Mouse (Mus musculus) v-Abl transformed pro-B cells (cell line): ENCODE data around the gene Bad.
"Not testable (repeated sequence)": the region's sequence is repeated elsewhere in the genome, so short reads cannot be mapped to it uniquely, and the experiment has no call there.

Source experiments
- in situ Hi-C, 2 experiments: fragments of 400-800 bp; cut with MboI; formaldehyde crosslinking; loops; one replicate each; pipeline ENCODE4 v1.15.1; 2025; ENCODE audit not compliant: unreplicated experiment in 2 of 2

Gene Bad

GRCm38 (mm10) chr19:6941372-6942248 is at the start of gene Bad:
Bad (plus strand) TSS chr19:6941861.
- in situ Hi-C loops, result no loop called here

- in situ Hi-C loops, result no loop called here
Observed at GRCm38 (mm10) chr19:6892512-6892911, 49.1 kb upstream of the Bad start.

GRCm38 (mm10) chr19:6893731-6894451 is 47.8 kb upstream of the Bad start:
- in situ Hi-C loops, result no loop called here

- in situ Hi-C loops, result not testable (repeated sequence)
Observed at GRCm38 (mm10) chr19:6895608-6896305, 45.9 kb upstream of the Bad start.

- in situ Hi-C loops, result no loop called here
Observed at GRCm38 (mm10) chr19:6899641-6900040, 42.0 kb upstream of the Bad start.

GRCm38 (mm10) chr19:6903031-6903430 is 38.6 kb upstream of the Bad start:
- in situ Hi-C loops, result no loop called here

GRCm38 (mm10) chr19:6904846-6905245 is 36.8 kb upstream of the Bad start:
- in situ Hi-C loops, result no loop called here

- in situ Hi-C loops, result no loop called here
Observed at GRCm38 (mm10) chr19:6905498-6906159, 36.0 kb upstream of the Bad start.

GRCm38 (mm10) chr19:6906199-6906598 is 35.5 kb upstream of the Bad start:
- in situ Hi-C loops, result no loop called here

- in situ Hi-C loops, result no loop called here
Observed at GRCm38 (mm10) chr19:6907094-6907493, 34.6 kb upstream of the Bad start.

GRCm38 (mm10) chr19:6907811-6908540 is 33.7 kb upstream of the Bad start:
- in situ Hi-C loops, result no loop called here

GRCm38 (mm10) chr19:6909021-6909420 is 32.6 kb upstream of the Bad start:
- in situ Hi-C loops, result no loop called here

- in situ Hi-C loops, result loop anchor here (5.0 kb wide), 1 partner anchor 37 kb away; no protein-coding TSS in a partner anchor
Observed at GRCm38 (mm10) chr19:6909507-6910289, 32.0 kb upstream of the Bad start, which contains the start of the genes Trmt112 and Prdx5. Trmt112 (plus strand) TSS chr19:6909698. Prdx5 (minus strand) TSS chr19:6910106.

- in situ Hi-C loops, result loop anchor here (5.0 kb wide), 1 partner anchor 38 kb away; no protein-coding TSS in a partner anchor
Observed at GRCm38 (mm10) chr19:6910306-6910705, 31.4 kb upstream of the Bad start.

- in situ Hi-C loops, result loop anchor here (5.0 kb wide), 1 partner anchor 39 kb away; no protein-coding TSS in a partner anchor
Observed at GRCm38 (mm10) chr19:6911101-6912074, 30.3 kb upstream of the Bad start.

GRCm38 (mm10) chr19:6912205-6912970 is 29.3 kb upstream of the Bad start:
- in situ Hi-C loops, result loop anchor here (5.0 kb wide), 1 partner anchor 40 kb away; no protein-coding TSS in a partner anchor

GRCm38 (mm10) chr19:6913036-6913435 is 28.6 kb upstream of the Bad start:
- in situ Hi-C loops, result loop anchor here (5.0 kb wide), 1 partner anchor 41 kb away; no protein-coding TSS in a partner anchor
